Mouse (Mus musculus): Measurements from ENCODE around the gene Gm49337. TPM values are rescaled to one million over a fixed set of nuclear protein-coding genes. Genes with fewer than 3 reads are reported as not detected.

Gene Gm49337
- polyA plus RNA-seq (2021; fragmentation: Nextera tagmentation): not detected in 2 replicates
- long read RNA-seq, experiment 1: 0 reads
- long read RNA-seq, experiment 2, partial matches to known transcripts: 0 of 1 reads
- long read RNA-seq, experiment 2, other reads (novel, unspliced or antisense): 1 of 1 reads

GRCm38 (mm10) chr4:116173072-116173471 is at the start of gene Gm49337, which contains the start of gene 1700042G07Rik:
Gm49337 (plus strand) TSS chr4:116173384.
1700042G07Rik (plus strand) TSS chr4:116173372.

GRCm38 (mm10) chr4:116123602-116124519 is 49.3 kb upstream of the Gm49337 start, which contains the start of the genes Rad54l and Pomgnt1:
Rad54l (minus strand) TSS chr4:116123690.
Pomgnt1 (plus strand) TSS chr4:116123840.

GRCm38 (mm10) chr4:116151238-116151637 is 21.9 kb upstream of the Gm49337 start, which contains the start of gene Lurap1:
Lurap1 (minus strand) TSS chr4:116151338.

GRCm38 (mm10) chr4:116167404-116167803 is 5.8 kb upstream of the Gm49337 start, which contains the start of gene Tspan1:
Tspan1 (minus strand) TSS chr4:116167601.

GRCm38 (mm10) chr4:116221140-116221851 is 48.1 kb downstream of the Gm49337 start, which contains the start of gene Pik3r3:
Pik3r3 (plus strand) TSS chr4:116221618.

Other genes starting within 250 kb of the Gm49337 start
- not detected in 2 replicates for gene Dmbx1, start 233.5 kb upstream of the Gm49337 start, polyA plus RNA-seq (2021; fragmentation: Nextera tagmentation)
- gene Faah, start 155.5 kb upstream of the Gm49337 start, polyA plus RNA-seq (2021; fragmentation: Nextera tagmentation): 53.3 and 74.4 TPM in 2 replicates
- gene Nsun4, start 119.5 kb upstream of the Gm49337 start, polyA plus RNA-seq (2021; fragmentation: Nextera tagmentation): 11.0 and 12.3 TPM in 2 replicates
- gene Uqcrh, start 98.3 kb upstream of the Gm49337 start, polyA plus RNA-seq (2021; fragmentation: Nextera tagmentation): 876 and 1,025 TPM in 2 replicates
- gene Lrrc41, start 98.1 kb upstream of the Gm49337 start, polyA plus RNA-seq (2021; fragmentation: Nextera tagmentation): 20.7 and 22.8 TPM in 2 replicates
- 0.23 and 0.29 TPM in 2 replicates for gene Rad54l, start 49.7 kb upstream of the Gm49337 start, polyA plus RNA-seq (2021; fragmentation: Nextera tagmentation)
- gene Pomgnt1, start 49.5 kb upstream of the Gm49337 start, polyA plus RNA-seq (2021; fragmentation: Nextera tagmentation): 20.7 and 30.3 TPM in 2 replicates
- gene Lurap1, start 22.0 kb upstream of the Gm49337 start, polyA plus RNA-seq (2021; fragmentation: Nextera tagmentation): 8.0 and 12.8 TPM in 2 replicates
- gene Tspan1, start 5.8 kb upstream of the Gm49337 start, polyA plus RNA-seq (2021; fragmentation: Nextera tagmentation): 0.16 TPM in 2 replicates
- gene 1700042G07Rik, start within 50 bp of the Gm49337 start, polyA plus RNA-seq (2021; fragmentation: Nextera tagmentation): not detected in 2 replicates
- gene Pik3r3, start 48.2 kb downstream of the Gm49337 start, polyA plus RNA-seq (2021; fragmentation: Nextera tagmentation): 9.9 and 12.7 TPM in 2 replicates